10 mouse cellular contexts compared by ENCODE assay signal in genomic region chr11:88830257-88830804, GRCm38 (mm10). TPM values are rescaled to one million over a fixed set of nuclear protein-coding genes. Genes with fewer than 3 reads are reported as not detected.
DNase-seq lines count a peak whose midpoint lies in the region; ATAC-seq and TF ChIP-seq lines count a peak whose summit lies in the region.
"Had no signal": no experiment of that assay in that cellular context is flagged by ENCODE, and none has a peak within 500 bp of the region (broad histone marks: within the 10 kb centered on the region; RNA-seq: fewer than 3 reads in every experiment).

No protein-coding gene starts in this region.

- no peak overlapping the region for H3K27ac ChIP-seq in heart, postnatal 0 days (ENCODE audit: low read depth)
- H3K27ac ChIP-seq in thymus, adult 2 months (ENCODE audit: control insufficient read depth, insufficient read depth, low read length): no peak overlapping the region
- no peak overlapping the region for H3K27ac ChIP-seq in embryonic facial prominence, embryonic 11.5 days (replicated peaks; ENCODE audit: low read depth, low read length)
- no peak overlapping the region for H3K27ac ChIP-seq in neural tube, embryonic 11.5 days (ENCODE audit: low read depth, low read length)
- no peak overlapping the region for H3K27ac ChIP-seq in heart, embryonic 12.5 days (ENCODE audit: poor library complexity, severe bottlenecking)
- H3K27ac ChIP-seq: limb, embryonic 15.5 days; stomach, embryonic 15.5 days had no signal

- H3K27me3 ChIP-seq in heart, postnatal 0 days (ENCODE audit: control insufficient read depth, insufficient read depth, low read length): no peaks in the 10 kb centered on the region
- H3K27me3 ChIP-seq in thymus, adult 2 months (ENCODE audit: control insufficient read depth, insufficient read depth, low read length): no peaks in the 10 kb centered on the region
- H3K27me3 ChIP-seq in embryonic facial prominence, embryonic 11.5 days (ENCODE audit: control insufficient read depth, insufficient read depth, low read length): no peaks in the 10 kb centered on the region
- no peaks in the 10 kb centered on the region for H3K27me3 ChIP-seq in neural tube, embryonic 11.5 days (ENCODE audit: control insufficient read depth, insufficient read depth, low read length)
- no peaks in the 10 kb centered on the region for H3K27me3 ChIP-seq in heart, embryonic 12.5 days (replicated peaks)
- H3K27me3 ChIP-seq: limb, embryonic 15.5 days; stomach, embryonic 15.5 days had no signal

- TF ChIP-seq EP300 in heart, postnatal 0 days (IDR thresholded peaks at IDR 0.05; ENCODE audit: low read depth): no peak

- TF ChIP-seq CTCF in heart, postnatal 0 days (IDR thresholded peaks at IDR 0.05; ENCODE audit: low read depth): peak; percentile 54
- TF ChIP-seq CTCF in thymus, adult 2 months (IDR thresholded peaks at IDR 0.05; ENCODE audit: borderline replicate concordance, control insufficient read depth, extremely low read depth, insufficient read depth, low read length, poor library complexity): peak; percentile 74; the same call in 1 of the 2 replicates

- WGBS in heart, postnatal 0 days: 95% methylated on average over 2 of the region's 2 CpGs
- 91% methylated on average over 2 of the region's 2 CpGs for WGBS in thymus, adult 2 months
- WGBS in embryonic facial prominence, embryonic 11.5 days: 94% methylated on average over 2 of the region's 2 CpGs
- 95% methylated on average over 2 of the region's 2 CpGs for whole genome bisulfite sequencing in neural tube, embryonic 11.5 days
- WGBS in heart, embryonic 12.5 days: 90% methylated on average over 2 of the region's 2 CpGs

- no peak overlapping the region for H3K4me3 ChIP-seq in heart, postnatal 0 days (ENCODE audit: low read depth, low read length)
- no peak overlapping the region for H3K4me3 ChIP-seq in thymus, adult 2 months (ENCODE audit: control insufficient read depth, insufficient read depth, low read length)
- no peak overlapping the region for H3K4me3 ChIP-seq in embryonic facial prominence, embryonic 11.5 days (ENCODE audit: low read depth, low read length)
- no peak overlapping the region for H3K4me3 ChIP-seq in neural tube, embryonic 11.5 days (ENCODE audit: low read depth, low read length)
- H3K4me3 ChIP-seq in heart, embryonic 12.5 days: no peak overlapping the region
- H3K4me3 ChIP-seq: limb, embryonic 15.5 days; stomach, embryonic 15.5 days had no signal

- ATAC-seq in heart, postnatal 0 days (ENCODE audit: insufficient read depth, low read depth): peak; percentile 31
- no peak for ATAC-seq in embryonic facial prominence, embryonic 11.5 days (replicated peaks; ENCODE audit: insufficient number of reproducible peaks, low FRiP score, low TSS enrichment, low read depth)
- no peak for ATAC-seq in neural tube, embryonic 11.5 days (ENCODE audit: insufficient read depth, low FRiP score, low TSS enrichment)
- no peak for ATAC-seq in heart, embryonic 12.5 days (ENCODE audit: insufficient number of reproducible peaks, low FRiP score)

- H3K9me3 ChIP-seq in heart, postnatal 0 days (replicated peaks; ENCODE audit: control insufficient read depth, low read length): no peaks in the 10 kb centered on the region
- H3K9me3 ChIP-seq in embryonic facial prominence, embryonic 11.5 days (replicated peaks; ENCODE audit: control insufficient read depth, low read length): no peaks in the 10 kb centered on the region
- no peaks in the 10 kb centered on the region for H3K9me3 ChIP-seq in neural tube, embryonic 11.5 days (ENCODE audit: control insufficient read depth, low read length)
- no peaks in the 10 kb centered on the region for H3K9me3 ChIP-seq in heart, embryonic 12.5 days (replicated peaks)
- H3K9me3 ChIP-seq: limb, embryonic 15.5 days; stomach, embryonic 15.5 days had no signal

- no peaks in the 10 kb centered on the region for H3K4me1 ChIP-seq in heart, postnatal 0 days (ENCODE audit: control insufficient read depth, insufficient read depth)
- H3K4me1 ChIP-seq in thymus, adult 2 months (replicated peaks; ENCODE audit: control insufficient read depth, insufficient read depth, low read length): no peaks in the 10 kb centered on the region
- no peaks in the 10 kb centered on the region for H3K4me1 ChIP-seq in embryonic facial prominence, embryonic 11.5 days (ENCODE audit: control insufficient read depth, insufficient read depth, low read length)
- no peaks in the 10 kb centered on the region for H3K4me1 ChIP-seq in neural tube, embryonic 11.5 days (ENCODE audit: control insufficient read depth, insufficient read depth, low read length)
- 0 out of 2 replicates have a peak, but pooled peaks cover 3% of the 10 kb centered on the region for H3K4me1 ChIP-seq in heart, embryonic 12.5 days (replicated peaks)
- H3K4me1 ChIP-seq: limb, embryonic 15.5 days; stomach, embryonic 15.5 days had no signal

- H3K36me3 ChIP-seq in heart, postnatal 0 days (replicated peaks; ENCODE audit: control insufficient read depth, insufficient read depth, low read length): peaks cover 53% of the 10 kb centered on the region
- H3K36me3 ChIP-seq in thymus, adult 2 months (ENCODE audit: control insufficient read depth, insufficient read depth, low read length): no peaks in the 10 kb centered on the region
- H3K36me3 ChIP-seq in embryonic facial prominence, embryonic 11.5 days (replicated peaks; ENCODE audit: control insufficient read depth, insufficient read depth, low read depth, low read length): no peaks in the 10 kb centered on the region
- H3K36me3 ChIP-seq in neural tube, embryonic 11.5 days (ENCODE audit: control insufficient read depth, insufficient read depth, low read length): peaks cover 8% of the 10 kb centered on the region
- H3K36me3 ChIP-seq in heart, embryonic 12.5 days: peaks cover 54% of the 10 kb centered on the region

- no peak overlapping the region for H3K9ac ChIP-seq in heart, postnatal 0 days (replicated peaks; ENCODE audit: low read depth, low read length)
- no peak overlapping the region for H3K9ac ChIP-seq in embryonic facial prominence, embryonic 11.5 days (replicated peaks; ENCODE audit: low read length)
- no peak overlapping the region for H3K9ac ChIP-seq in neural tube, embryonic 11.5 days (ENCODE audit: low read length)
- H3K9ac ChIP-seq in heart, embryonic 12.5 days: no peak overlapping the region
- H3K9ac ChIP-seq: limb, embryonic 15.5 days; stomach, embryonic 15.5 days had no signal

- no peak for DNase-seq in heart, postnatal 0 days (ENCODE audit: low spot score)
- no peak for DNase-seq in heart, adult 8-10 months (ENCODE audit: low spot score)
- DNase-seq in thymus, adult 2 months: peak; percentile 50
- no peak for DNase-seq in thymus, adult 18-20 months
- peak; percentile 48 for DNase-seq in embryonic facial prominence, embryonic 11.5 days (ENCODE audit: low spot score)
- DNase-seq in neural tube, embryonic 11.5 days (ENCODE audit: low spot score): peak; percentile 56
- no peak for DNase-seq in ovary, adult 18-20 months (ENCODE audit: low spot score)

- no peak for TF ChIP-seq POLR2A in thymus, adult 2 months (IDR thresholded peaks at IDR 0.05; ENCODE audit: control insufficient read depth, extremely low read depth, insufficient read depth, low read length, poor library complexity)

- H3K4me2 ChIP-seq in heart, postnatal 0 days (ENCODE audit: low read depth, low read length): no peak overlapping the region
- H3K4me2 ChIP-seq in embryonic facial prominence, embryonic 11.5 days (ENCODE audit: low read depth, low read length): no peak overlapping the region
- H3K4me2 ChIP-seq in neural tube, embryonic 11.5 days (ENCODE audit: low read depth): no peak overlapping the region
- no peak overlapping the region for H3K4me2 ChIP-seq in heart, embryonic 12.5 days
- H3K4me2 ChIP-seq: limb, embryonic 15.5 days; stomach, embryonic 15.5 days had no signal

RNA-seq across cellular contexts. Expression of gene Akap1, which starts 34.1 kb away (rescaled TPM):
- total RNA-seq in heart, postnatal 0 days (2014; rRNA removed; ENCODE audit: low replicate concordance): 125 and 144 TPM in 2 replicates
- polyA plus RNA-seq in heart, postnatal 0 days (2015; fragmentation: Nextera tagmentation; extraction: Ambion mirVana): 51.4 and 54.0 TPM in 2 replicates
- 100 to 1,000 TPM; 113 to 148 (median 138) TPM for total RNA-seq in heart, adult 8-10 months (2022)
- 33.6 and 41.3 TPM in 2 replicates for polyA plus RNA-seq in thymus, adult 2 months (2012; rRNA removed)
- 9.6 and 12.3 TPM in 2 replicates for polyA plus RNA-seq in embryonic facial prominence, embryonic 11.5 days (2014; fragmentation: Nextera tagmentation; extraction: Ambion mirVana)
- polyA plus RNA-seq in neural tube, embryonic 11.5 days (2014; fragmentation: Nextera tagmentation; extraction: Ambion mirVana): 18.0 and 19.5 TPM in 2 replicates
- polyA plus RNA-seq in heart, embryonic 12.5 days (2016; fragmentation: Nextera tagmentation; extraction: Ambion mirVana): 34.1 and 38.9 TPM in 2 replicates

Comparison
In these comparisons a context has a peak if more than half of its experiments do, and no peak if none do; other contexts are left out.
1. DNase-seq: peak in thymus, adult 2 months (single experiment), embryonic facial prominence, embryonic 11.5 days (single experiment) and neural tube, embryonic 11.5 days (single experiment); none in heart, postnatal 0 days (single experiment), heart, adult 8-10 months (single experiment), thymus, adult 18-20 months (0 of 2) and ovary, adult 18-20 months (single experiment).